Mouse (Mus musculus): ENCODE measurements around the gene 1700016C15Rik.

GRCm38 (mm10) chr1:177683931-177684836, 45.4 kb upstream of the 1700016C15Rik start:
- TF ChIP-seq POLR2A (IDR thresholded peaks at IDR 0.05; ENCODE audit: control insufficient read depth, extremely low read depth, insufficient read depth, low read length, poor library complexity) (no peak), CTCF (IDR thresholded peaks at IDR 0.05; ENCODE audit: borderline replicate concordance, control insufficient read depth, extremely low read depth, insufficient read depth, low read length, poor library complexity) (no peak)
